ENCODE assay signal across 24 mouse cellular contexts in genomic region chr5:135280226-135280625, GRCm38 (mm10). TPM values are rescaled to one million over a fixed set of nuclear protein-coding genes. Genes with fewer than 3 reads are reported as not detected.
A peak's percentile ranks its signal among the peaks of the same experiment; 100 is the strongest.
DNase-seq lines count a peak whose midpoint lies in the region; ATAC-seq lines count a peak whose summit lies in the region.
"Had no signal": no experiment of that assay in that cellular context is flagged by ENCODE, and none has a peak within 500 bp of the region (broad histone marks: within the 10 kb centered on the region; RNA-seq: fewer than 3 reads in every experiment).

No protein-coding gene starts in this region.

- no peaks in the 10 kb centered on the region for H3K27me3 ChIP-seq in embryonic facial prominence, embryonic 14.5 days (replicated peaks; ENCODE audit: control insufficient read depth, insufficient read depth, low read length)
- H3K27me3 ChIP-seq in embryonic facial prominence, embryonic 10.5 days (replicated peaks; ENCODE audit: low read depth, poor library complexity, severe bottlenecking) = peaks cover 27% of the 10 kb centered on the region
- peaks cover 4% of the 10 kb centered on the region; the same call in 1 of the 2 replicates for H3K27me3 ChIP-seq in heart, embryonic 11.5 days (ENCODE audit: control insufficient read depth, insufficient read depth, low read length)
- no peaks in the 10 kb centered on the region; the same call in 1 of the 2 replicates for H3K27me3 ChIP-seq in limb, embryonic 15.5 days
- H3K27me3 ChIP-seq in liver, embryonic 12.5 days (replicated peaks) = peaks cover 32% of the 10 kb centered on the region
- H3K27me3 ChIP-seq: forebrain, embryonic 15.5 days had no signal

- H3K4me1 ChIP-seq in embryonic facial prominence, embryonic 14.5 days (ENCODE audit: control insufficient read depth, insufficient read depth, low read length) = peaks cover 10% of the 10 kb centered on the region; the same call in 1 of the 2 replicates
- H3K4me1 ChIP-seq in embryonic facial prominence, embryonic 10.5 days = peaks cover 22% of the 10 kb centered on the region
- peaks cover 5% of the 10 kb centered on the region; the same call in 1 of the 2 replicates for H3K4me1 ChIP-seq in heart, embryonic 11.5 days (ENCODE audit: control insufficient read depth, insufficient read depth, low read length)
- peaks cover 23% of the 10 kb centered on the region for H3K4me1 ChIP-seq in limb, embryonic 15.5 days
- H3K4me1 ChIP-seq in liver, embryonic 12.5 days = no peaks in the 10 kb centered on the region

- DNase-seq in embryonic facial prominence, embryonic 14.5 days (ENCODE audit: low spot score) = peak; percentile 45
- DNase-seq in embryonic facial prominence, embryonic 10.5 days (ENCODE audit: low spot score) = no peak
- DNase-seq in heart, adult 18-20 months = peak; percentile 18
- peak; percentile 50 for DNase-seq in ZHBTc4 (ENCODE audit: low read depth, low spot score)
- DNase-seq in B cell, adult 2 months = no peak
- DNase-seq: adrenal gland, postnatal 36 days; cerebellum, adult 2 months; gastrocnemius, postnatal 10 days; kidney, adult 11 months; kidney, postnatal 14 days had no signal

- H3K4me2 ChIP-seq in embryonic facial prominence, embryonic 14.5 days (ENCODE audit: low read depth, low read length) = no peak overlapping the region
- no peak overlapping the region for H3K4me2 ChIP-seq in heart, embryonic 11.5 days
- H3K4me2 ChIP-seq in limb, embryonic 15.5 days = no peak overlapping the region
- no peak overlapping the region for H3K4me2 ChIP-seq in liver, embryonic 12.5 days
- H3K4me2 ChIP-seq: forebrain, embryonic 15.5 days; heart, embryonic 15.5 days; hindbrain, embryonic 15.5 days; midbrain, embryonic 13.5 days; neural tube, embryonic 13.5 days had no signal

- WGBS in embryonic facial prominence, embryonic 14.5 days = 65% methylated on average over 9 of the region's 9 CpGs
- 78% methylated on average over 9 of the region's 9 CpGs for WGBS in embryonic facial prominence, embryonic 10.5 days
- WGBS in heart, embryonic 11.5 days (ENCODE audit: insufficient replicate concordance) = 64% methylated on average over 9 of the region's 9 CpGs
- 52% methylated on average over 9 of the region's 9 CpGs for WGBS in limb, embryonic 15.5 days
- 50% methylated on average over 9 of the region's 9 CpGs for WGBS in liver, embryonic 12.5 days (ENCODE audit: insufficient replicate concordance)

- no peak overlapping the region for H3K9ac ChIP-seq in embryonic facial prominence, embryonic 14.5 days (ENCODE audit: low read depth, low read length)
- no peak overlapping the region for H3K9ac ChIP-seq in heart, embryonic 11.5 days (ENCODE audit: low read depth, low read length)
- no peak overlapping the region for H3K9ac ChIP-seq in limb, embryonic 15.5 days
- H3K9ac ChIP-seq in liver, embryonic 12.5 days = no peak overlapping the region
- H3K9ac ChIP-seq: forebrain, embryonic 15.5 days; heart, embryonic 15.5 days; hindbrain, embryonic 15.5 days; midbrain, embryonic 13.5 days; neural tube, embryonic 13.5 days had no signal

- no peak for ATAC-seq in embryonic facial prominence, embryonic 14.5 days (ENCODE audit: low read depth)
- no peak for ATAC-seq in heart, embryonic 11.5 days (replicated peaks; ENCODE audit: insufficient number of reproducible peaks, low FRiP score, low TSS enrichment)
- ATAC-seq in limb, embryonic 15.5 days (ENCODE audit: insufficient number of reproducible peaks, low FRiP score, low TSS enrichment, low read depth) = peak; percentile 60
- ATAC-seq in liver, embryonic 12.5 days = no peak
- ATAC-seq: forebrain, embryonic 15.5 days; inflammation-experienced regulatory T-cells, adult 6 months; lung, postnatal 0 days; midbrain, embryonic 13.5 days; Patski had no signal

- H3K27ac ChIP-seq in embryonic facial prominence, embryonic 14.5 days (replicated peaks; ENCODE audit: low read depth, low read length) = 0 out of 2 replicates have a peak overlapping the region, but pooled peaks have one; percentile 6
- H3K27ac ChIP-seq in embryonic facial prominence, embryonic 10.5 days (replicated peaks) = no peak overlapping the region
- no peak overlapping the region for H3K27ac ChIP-seq in heart, embryonic 11.5 days (ENCODE audit: low read depth, low read length)
- peak overlapping the region; percentile 47 for H3K27ac ChIP-seq in limb, embryonic 15.5 days
- no peak overlapping the region for H3K27ac ChIP-seq in liver, embryonic 12.5 days
- H3K27ac ChIP-seq: forebrain, embryonic 15.5 days; heart, adult 2 months; heart, embryonic 15.5 days; hindbrain, embryonic 15.5 days; macrophage; midbrain, embryonic 13.5 days; neural tube, embryonic 13.5 days had no signal

- no peak overlapping the region for H3K4me3 ChIP-seq in embryonic facial prominence, embryonic 14.5 days (ENCODE audit: low read depth, low read length)
- H3K4me3 ChIP-seq in embryonic facial prominence, embryonic 10.5 days = no peak overlapping the region
- H3K4me3 ChIP-seq in heart, embryonic 11.5 days (ENCODE audit: low read depth, low read length) = no peak overlapping the region
- no peak overlapping the region for H3K4me3 ChIP-seq in limb, embryonic 15.5 days
- no peak overlapping the region for H3K4me3 ChIP-seq in liver, embryonic 12.5 days
- H3K4me3 ChIP-seq: forebrain, embryonic 15.5 days; heart, adult 2 months; heart, embryonic 15.5 days; hindbrain, embryonic 15.5 days; midbrain, embryonic 13.5 days; neural tube, embryonic 13.5 days had no signal

- H3K9me3 ChIP-seq in embryonic facial prominence, embryonic 14.5 days (ENCODE audit: control insufficient read depth, low read length) = no peaks in the 10 kb centered on the region
- no peaks in the 10 kb centered on the region for H3K9me3 ChIP-seq in embryonic facial prominence, embryonic 10.5 days
- H3K9me3 ChIP-seq in heart, embryonic 11.5 days (replicated peaks; ENCODE audit: control insufficient read depth, low read length) = no peaks in the 10 kb centered on the region
- no peaks in the 10 kb centered on the region for H3K9me3 ChIP-seq in limb, embryonic 15.5 days
- H3K9me3 ChIP-seq in liver, embryonic 12.5 days (replicated peaks) = no peaks in the 10 kb centered on the region
- H3K9me3 ChIP-seq: forebrain, embryonic 15.5 days; heart, embryonic 15.5 days; hindbrain, embryonic 15.5 days; midbrain, embryonic 13.5 days; neural tube, embryonic 13.5 days had no signal

- H3K36me3 ChIP-seq in embryonic facial prominence, embryonic 14.5 days (ENCODE audit: control insufficient read depth, insufficient read depth, low read length) = no peaks in the 10 kb centered on the region
- no peaks in the 10 kb centered on the region for H3K36me3 ChIP-seq in embryonic facial prominence, embryonic 10.5 days (replicated peaks)
- H3K36me3 ChIP-seq in heart, embryonic 11.5 days (ENCODE audit: control insufficient read depth, insufficient read depth, low read length) = no peaks in the 10 kb centered on the region
- no peaks in the 10 kb centered on the region for H3K36me3 ChIP-seq in limb, embryonic 15.5 days
- H3K36me3 ChIP-seq in liver, embryonic 12.5 days = no peaks in the 10 kb centered on the region
- H3K36me3 ChIP-seq: forebrain, embryonic 15.5 days; heart, embryonic 15.5 days; hindbrain, embryonic 15.5 days; midbrain, embryonic 13.5 days; neural tube, embryonic 13.5 days had no signal

RNA-seq across cellular contexts. Expression of gene Fzd9, which starts 29.2 kb away (rescaled TPM):
- polyA plus RNA-seq in embryonic facial prominence, embryonic 14.5 days (2014; fragmentation: Nextera tagmentation; extraction: Ambion mirVana) = 21.6 and 21.7 TPM in 2 replicates
- polyA plus RNA-seq in embryonic facial prominence, embryonic 10.5 days (2016; fragmentation: Nextera tagmentation; extraction: Ambion mirVana) = 3.3 and 5.1 TPM in 2 replicates
- 1 to 10 TPM; 1.6 to 2.2 TPM for total RNA-seq in heart, adult 18-20 months (2021)
- 3.6 and 4.9 TPM in 2 replicates for polyA plus RNA-seq in heart, embryonic 11.5 days (2014; fragmentation: Nextera tagmentation; extraction: Ambion mirVana)
- polyA plus RNA-seq in limb, embryonic 15.5 days (2015; fragmentation: Nextera tagmentation; extraction: Ambion mirVana) = 18.6 and 23.3 TPM in 2 replicates
- 0.58 and 0.74 TPM in 2 replicates for polyA plus RNA-seq in liver, embryonic 12.5 days (2016; fragmentation: Nextera tagmentation; extraction: Ambion mirVana)
- total RNA-seq: liver, adult 2 months had no signal
- polyA plus RNA-seq: macrophage had no signal

Comparison
In these comparisons a context has a peak if more than half of its experiments do, and no peak if none do; other contexts are left out.
1. DNase-seq: peak in embryonic facial prominence, embryonic 14.5 days (single experiment), heart, adult 18-20 months (2 of 2) and ZHBTc4 (single experiment); none in embryonic facial prominence, embryonic 10.5 days (single experiment) and B cell, adult 2 months (0 of 2).
2. H3K27ac ChIP-seq: peak in embryonic facial prominence, embryonic 14.5 days (single experiment) and limb, embryonic 15.5 days (single experiment); none in embryonic facial prominence, embryonic 10.5 days (single experiment), heart, embryonic 11.5 days (single experiment) and liver, embryonic 12.5 days (single experiment).